Mouse (Mus musculus) liver, embryonic 13.5 days (tissue): ENCODE results near the gene 1700025G04Rik. TPM values are rescaled to one million over a fixed set of nuclear protein-coding genes. Genes with fewer than 3 reads are reported as not detected.

ENCODE experiments used
- ATAC-seq: fragments of 200-750 bp; cut with Nextera tagmentation; 2 replicates; pipeline ENCODE4 v1.8.0; 2017; ENCODE audit warnings: low read depth, mild to moderate bottlenecking, moderate number of reproducible peaks, moderate library complexity
- DNase-seq: peaks from one replicate; pipeline ENCODE4 v3.0.0; 2022
- H3K27ac ChIP-seq: fragments of 300-500 bp; sonication (generic); 2 replicates; pipeline ENCODE4 v1.5.1; 2015; ENCODE audit warnings: moderate library complexity, mild to moderate bottlenecking, inconsistent platforms
- H3K27me3 ChIP-seq: fragments of 300-500 bp; sonication (generic); 2 replicates; pipeline ENCODE4 v1.6.1; 2015; ENCODE audit warnings: mild to moderate bottlenecking, inconsistent platforms
- H3K36me3 ChIP-seq: fragments of 300-500 bp; sonication (generic); 2 replicates; pipeline ENCODE4 v1.6.1; 2015; ENCODE audit warnings: mild to moderate bottlenecking, inconsistent platforms
- H3K4me1 ChIP-seq: fragments of 300-500 bp; sonication (generic); replicated peaks from 2 replicates; pipeline ENCODE4 v1.6.1; 2015; ENCODE audit warnings: inconsistent platforms
- H3K4me2 ChIP-seq: fragments of 300-500 bp; sonication (generic); 2 replicates; pipeline ENCODE4 v1.6.1; 2015; ENCODE audit warnings: inconsistent platforms, mild to moderate bottlenecking, moderate library complexity
- H3K4me3 ChIP-seq: fragments of 300-500 bp; sonication (generic); replicated peaks from 2 replicates; pipeline ENCODE4 v1.5.1; 2015; ENCODE audit warnings: mild to moderate bottlenecking, inconsistent platforms
- H3K9ac ChIP-seq: fragments of 300-500 bp; sonication (generic); 2 replicates; pipeline ENCODE4 v1.6.1; 2015; ENCODE audit warnings: mild to moderate bottlenecking, inconsistent platforms
- H3K9me3 ChIP-seq: fragments of 300-500 bp; sonication (generic); replicated peaks from 2 replicates; pipeline ENCODE4 v1.6.1; 2016; ENCODE audit warnings: inconsistent platforms
- WGBS: fragments of 180-500 bp; shearing (Covaris S2); methylation state at CpG from one replicate; pipeline ENCODE4 v1.1.7; 2015; ENCODE audit not compliant: insufficient replicate concordance; 5-methylcytosine and 5-hydroxymethylcytosine counted together
- polyA plus RNA-seq: library from polyadenylated mRNA; unstranded; fragments of >200 nt; fragmentation: Nextera tagmentation; extraction: Ambion mirVana; gene quantifications from 2 replicates; pipeline ENCODE4 v1.2.1, GENCODE M21; 2015

The 1700025G04Rik gene
- polyA plus RNA-seq, 1 experiment from 2014 or later, result 1.8 TPM

DNA sequence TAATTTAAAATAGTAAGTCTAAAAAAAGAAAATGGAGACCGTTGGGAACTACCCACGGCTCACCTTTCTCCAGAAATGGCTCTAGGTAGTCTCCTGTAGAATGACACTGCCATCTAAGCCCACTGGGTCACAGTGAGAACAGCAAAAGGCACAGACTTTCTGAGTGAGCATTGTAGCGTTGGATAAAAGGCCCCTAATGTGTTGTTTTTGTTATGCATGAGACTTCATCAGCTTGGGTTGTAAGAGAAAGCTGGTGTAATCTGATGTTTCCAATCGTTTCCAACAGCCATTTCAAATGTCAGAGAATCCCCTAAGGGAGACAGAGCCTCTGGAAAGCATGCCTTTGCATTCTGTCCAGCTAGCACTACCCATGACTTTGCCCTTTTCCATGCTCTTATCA, 19.5 kb downstream of the 1700025G04Rik start:
- Histone ChIP-seq H3K4me2 (no peak overlapping the region), H3K27ac (no peak overlapping the region), H3K27me3 (no peaks in the 10 kb centered on the region), H3K4me3 (no peak overlapping the region), H3K9ac (no peak overlapping the region), H3K36me3 (no peaks in the 10 kb centered on the region), H3K4me1 (no peaks in the 10 kb centered on the region), H3K9me3 (no peaks in the 10 kb centered on the region)
- DNase-seq, result no peak
- no peak for ATAC-seq
- WGBS, result 54% methylated on average over 4 of the region's 4 CpGs

DNA sequence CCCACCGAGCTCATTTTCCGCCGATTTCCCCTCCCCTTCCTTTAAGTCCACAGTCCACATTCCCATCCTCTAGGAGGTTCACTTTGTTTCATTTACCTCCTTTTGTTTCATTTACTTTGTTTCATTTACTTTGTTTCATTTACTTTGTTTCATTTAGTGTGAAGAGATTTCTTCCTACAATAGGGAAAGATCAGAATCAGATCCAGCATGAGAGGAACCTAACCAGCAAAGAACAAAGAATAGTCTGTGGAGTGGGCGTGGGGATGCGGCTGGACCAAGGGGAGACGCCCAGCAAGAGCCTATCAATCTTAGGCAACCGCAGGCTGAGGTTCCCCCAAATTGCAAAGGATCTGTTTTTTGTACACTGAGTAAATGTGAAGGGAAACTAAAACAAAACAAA, 20.2 kb downstream of the 1700025G04Rik start:
- Histone ChIP-seq H3K36me3 (no peaks in the 10 kb centered on the region), H3K4me1 (no peaks in the 10 kb centered on the region), H3K4me2 (no peak overlapping the region), H3K27ac (no peak overlapping the region), H3K9me3 (no peaks in the 10 kb centered on the region), H3K27me3 (no peaks in the 10 kb centered on the region), H3K4me3 (no peak overlapping the region), H3K9ac (no peak overlapping the region)
- no peak for ATAC-seq
- WGBS, result 76% methylated on average over 7 of the region's 7 CpGs
- no peak for DNase-seq

DNA sequence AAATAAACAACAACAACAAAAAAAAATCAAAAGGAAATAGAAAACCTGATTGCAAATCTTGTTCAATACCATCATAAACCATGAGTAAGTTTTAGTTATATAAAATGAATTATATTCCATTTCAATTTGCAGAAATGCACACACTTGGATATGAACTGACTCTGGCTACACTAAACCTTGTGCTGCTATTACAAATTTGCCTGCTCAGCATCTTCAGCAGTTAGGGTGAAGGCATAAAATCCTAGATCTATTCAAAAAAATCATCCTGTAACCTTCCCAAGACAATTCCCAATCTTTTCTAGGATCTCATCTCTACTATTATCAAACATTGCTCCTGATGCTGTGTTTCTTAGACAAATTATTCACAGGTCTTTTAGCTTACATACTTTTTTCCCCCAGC, 22.0 kb downstream of the 1700025G04Rik start:
- no peak overlapping the region for H3K9ac ChIP-seq
- H3K27me3 ChIP-seq, result no peaks in the 10 kb centered on the region
- ATAC-seq, result no peak
- no peaks in the 10 kb centered on the region for H3K4me1 ChIP-seq
- DNase-seq, result no peak
- no peaks in the 10 kb centered on the region for H3K9me3 ChIP-seq
- H3K36me3 ChIP-seq, result no peaks in the 10 kb centered on the region
- no peak overlapping the region for H3K4me2 ChIP-seq
- H3K4me3 ChIP-seq, result no peak overlapping the region
- H3K27ac ChIP-seq, result no peak overlapping the region

DNA sequence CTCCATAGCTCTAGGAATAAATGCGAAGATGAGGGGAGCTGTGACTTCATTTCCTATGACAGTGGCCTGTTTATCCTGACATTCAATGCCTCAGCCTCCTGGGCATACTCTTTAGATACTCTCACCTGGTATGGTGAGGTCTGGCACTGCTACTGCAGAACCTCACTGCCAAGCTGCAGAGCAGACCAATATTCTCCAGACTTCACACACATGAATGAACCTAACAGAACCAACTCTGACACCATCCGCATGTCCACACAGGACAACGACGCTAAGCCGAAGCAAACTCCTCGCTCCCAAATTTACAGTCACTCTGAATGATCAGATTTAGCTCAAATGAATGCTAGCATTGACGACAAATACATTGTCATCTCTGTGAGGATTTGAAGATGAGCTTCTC, 24.4 kb downstream of the 1700025G04Rik start:
- Histone ChIP-seq H3K9me3 (no peaks in the 10 kb centered on the region), H3K27ac (no peak overlapping the region), H3K4me3 (no peak overlapping the region), H3K9ac (no peak overlapping the region), H3K36me3 (no peaks in the 10 kb centered on the region), H3K4me2 (no peak overlapping the region), H3K27me3 (no peaks in the 10 kb centered on the region), H3K4me1 (no peaks in the 10 kb centered on the region)
- 89% methylated on average over 7 of the region's 7 CpGs for WGBS
- no peak for ATAC-seq
- DNase-seq, result no peak

DNA sequence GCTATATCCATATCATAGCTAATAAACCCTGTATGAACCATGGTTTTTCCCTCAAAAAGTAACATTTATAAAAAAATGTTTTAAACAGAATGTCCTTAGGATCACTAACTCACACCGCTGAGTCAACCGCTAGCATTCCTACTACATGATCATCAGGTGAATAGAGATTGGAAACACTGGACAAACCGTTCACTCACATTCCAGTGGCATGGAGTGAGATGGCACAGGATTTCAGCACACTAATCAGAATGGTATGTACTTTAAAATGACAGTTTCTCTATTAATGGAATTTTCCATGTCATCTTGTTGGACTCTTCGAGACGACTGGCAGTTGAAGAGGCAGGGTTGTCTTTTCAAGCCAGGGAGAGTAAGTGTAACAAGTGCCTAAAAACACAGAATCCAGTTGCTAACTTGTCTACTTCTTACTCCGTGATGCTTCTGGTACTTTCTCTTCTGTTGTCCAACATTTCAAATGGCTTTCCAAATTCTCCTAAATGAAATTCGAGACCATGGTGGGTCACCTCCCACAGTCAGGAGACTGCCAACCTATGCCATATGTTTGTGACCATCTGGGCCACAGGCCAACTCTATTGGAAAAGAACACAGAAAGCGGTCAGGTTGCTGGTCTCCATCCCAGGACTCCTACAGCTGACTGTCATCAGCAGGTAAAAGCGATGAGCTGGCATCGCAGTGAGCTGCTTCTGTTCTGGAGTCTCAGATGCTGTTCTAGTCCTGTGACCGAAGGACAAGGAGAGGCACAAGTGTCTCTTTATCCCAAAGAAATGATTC, 26.4 kb downstream of the 1700025G04Rik start:
- Histone ChIP-seq H3K27ac (no peak overlapping the region), H3K9ac (no peak overlapping the region), H3K4me3 (no peak overlapping the region), H3K4me1 (no peaks in the 10 kb centered on the region), H3K36me3 (no peaks in the 10 kb centered on the region), H3K9me3 (no peaks in the 10 kb centered on the region), H3K4me2 (no peak overlapping the region), H3K27me3 (no peaks in the 10 kb centered on the region)
- DNase-seq (no peak), ATAC-seq (no peak)
- 79% methylated on average over 11 of the region's 11 CpGs for WGBS

DNA sequence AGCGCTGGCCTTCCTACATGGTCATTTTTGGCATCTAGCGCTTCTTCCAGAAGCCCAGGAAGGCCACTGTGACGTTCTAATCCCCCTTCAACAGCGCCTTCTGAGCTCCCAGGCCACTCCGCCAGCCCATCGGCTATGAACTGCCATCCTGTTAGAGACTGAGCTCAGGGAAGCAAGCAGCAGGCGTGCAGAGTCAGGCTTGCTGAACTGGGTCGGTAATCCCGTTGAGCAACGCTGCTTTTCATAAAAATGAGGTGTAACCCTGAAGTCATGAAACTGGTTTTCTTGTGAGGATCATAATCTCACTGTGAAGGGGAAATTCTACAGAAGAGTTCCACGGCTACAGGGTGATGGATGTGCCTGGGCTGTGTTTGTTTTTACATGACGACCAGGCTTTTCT, 28.2 kb downstream of the 1700025G04Rik start:
- H3K36me3 ChIP-seq, result no peaks in the 10 kb centered on the region
- ATAC-seq (no peak), DNase-seq (no peak)
- WGBS, result 77% methylated on average over 12 of the region's 12 CpGs
- H3K27ac ChIP-seq, result no peak overlapping the region
- no peak overlapping the region for H3K4me3 ChIP-seq
- H3K4me2 ChIP-seq, result no peak overlapping the region
- no peaks in the 10 kb centered on the region for H3K9me3 ChIP-seq
- H3K4me1 ChIP-seq, result no peaks in the 10 kb centered on the region
- H3K9ac ChIP-seq, result no peak overlapping the region
- no peaks in the 10 kb centered on the region for H3K27me3 ChIP-seq

DNA sequence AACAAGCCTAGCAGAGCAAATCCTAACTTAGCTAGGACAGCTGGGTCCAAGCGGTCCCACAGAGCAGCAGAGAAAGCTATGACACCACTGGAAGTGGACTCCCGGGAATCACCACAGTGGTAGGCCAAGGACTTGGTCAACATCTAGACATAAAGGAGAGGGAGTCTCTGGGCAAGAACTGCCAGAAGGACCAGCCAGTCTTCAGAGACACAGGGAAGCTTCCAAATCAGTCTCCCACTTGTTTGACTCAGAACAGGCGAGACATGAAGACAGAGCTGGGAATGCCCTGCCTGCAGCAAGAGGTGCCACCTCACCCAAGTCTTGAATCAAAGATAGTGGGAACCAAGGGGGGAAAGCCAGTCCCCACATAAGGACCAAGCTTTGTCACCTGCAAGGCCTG, 29.7 kb downstream of the 1700025G04Rik start:
- no peak overlapping the region for H3K9ac ChIP-seq
- H3K4me1 ChIP-seq, result no peaks in the 10 kb centered on the region
- no peak overlapping the region for H3K4me3 ChIP-seq
- ATAC-seq, result no peak
- WGBS, result 66% methylated on average over 3 of the region's 3 CpGs
- H3K4me2 ChIP-seq, result no peak overlapping the region
- no peak overlapping the region for H3K27ac ChIP-seq
- H3K27me3 ChIP-seq, result no peaks in the 10 kb centered on the region
- no peaks in the 10 kb centered on the region for H3K9me3 ChIP-seq
- H3K36me3 ChIP-seq, result no peaks in the 10 kb centered on the region
- no peak for DNase-seq

DNA sequence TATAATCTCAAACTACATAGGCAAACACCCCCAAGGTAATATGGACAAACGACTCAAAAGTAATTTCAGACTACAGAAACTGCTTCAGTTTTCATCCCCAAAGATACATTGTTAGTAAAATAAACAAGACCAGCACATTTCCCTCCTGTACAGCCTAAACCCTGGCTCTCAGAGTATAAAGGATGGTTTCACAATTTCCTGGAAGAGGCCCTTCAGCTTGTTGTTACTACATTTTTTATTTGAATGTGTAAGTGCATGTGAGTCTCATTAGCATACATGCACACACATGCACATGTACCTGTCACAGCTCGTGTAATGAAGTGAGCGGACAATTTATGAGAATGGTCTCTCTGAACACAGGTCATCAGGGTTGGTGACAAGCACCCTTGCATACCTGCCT, 31.1 kb downstream of the 1700025G04Rik start:
- 64% methylated on average over 3 of the region's 3 CpGs for WGBS
- DNase-seq (no peak), ATAC-seq (no peak)
- no peak overlapping the region for H3K27ac ChIP-seq
- no peak overlapping the region for H3K4me2 ChIP-seq
- no peaks in the 10 kb centered on the region for H3K9me3 ChIP-seq
- H3K27me3 ChIP-seq, result no peaks in the 10 kb centered on the region
- no peak overlapping the region for H3K4me3 ChIP-seq
- no peaks in the 10 kb centered on the region for H3K4me1 ChIP-seq
- H3K9ac ChIP-seq, result no peak overlapping the region
- no peaks in the 10 kb centered on the region for H3K36me3 ChIP-seq

DNA sequence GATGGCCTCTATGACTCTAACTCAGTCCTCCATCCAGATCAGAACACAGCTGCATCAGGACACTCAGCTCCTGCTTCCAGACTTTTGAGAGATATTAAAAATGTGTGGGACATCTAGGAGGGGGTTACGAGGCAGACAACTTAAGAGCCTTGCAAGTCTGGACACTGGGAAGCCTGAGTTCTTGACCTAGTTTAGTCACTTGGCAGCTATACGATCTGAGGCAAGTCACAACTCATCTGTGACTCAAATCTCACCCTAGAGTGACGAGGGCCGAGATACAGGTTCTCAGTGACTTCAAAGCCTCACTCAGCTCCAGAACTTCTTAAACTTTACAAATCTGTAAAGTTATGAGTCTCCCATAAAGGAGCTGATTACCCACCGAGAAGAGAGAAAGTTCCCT, 36.8 kb downstream of the 1700025G04Rik start:
- Histone ChIP-seq H3K9ac (no peak overlapping the region), H3K27me3 (no peaks in the 10 kb centered on the region), H3K4me3 (no peak overlapping the region), H3K36me3 (no peaks in the 10 kb centered on the region), H3K27ac (no peak overlapping the region), H3K4me1 (peaks cover 6% of the 10 kb centered on the region; the same call in 1 of the 2 replicates), H3K9me3 (no peaks in the 10 kb centered on the region), H3K4me2 (no peak overlapping the region)
- no peak for ATAC-seq
- no peak for DNase-seq
- WGBS, result 70% methylated on average over 5 of the region's 5 CpGs

DNA sequence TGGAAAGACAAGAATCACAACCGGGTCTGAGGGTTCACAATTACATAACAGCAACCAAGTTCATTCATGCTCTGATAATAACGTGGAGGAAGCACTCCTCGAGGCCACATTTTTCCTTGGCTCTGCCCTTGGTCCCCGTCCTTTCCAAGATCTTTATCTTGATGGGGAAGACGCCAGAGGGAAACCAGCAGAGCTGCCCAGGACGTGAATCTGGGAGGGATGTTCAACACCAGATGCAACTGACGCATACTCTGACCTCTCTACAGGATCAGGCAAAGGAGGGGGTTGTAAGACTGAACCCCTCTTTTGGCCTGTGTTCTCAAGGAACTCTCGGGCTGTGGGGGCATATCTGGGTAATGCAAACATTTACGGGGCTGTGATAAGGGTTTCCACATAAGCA, 38.1 kb downstream of the 1700025G04Rik start:
- peaks cover 6% of the 10 kb centered on the region; the same call in 1 of the 2 replicates for H3K4me1 ChIP-seq

DNA sequence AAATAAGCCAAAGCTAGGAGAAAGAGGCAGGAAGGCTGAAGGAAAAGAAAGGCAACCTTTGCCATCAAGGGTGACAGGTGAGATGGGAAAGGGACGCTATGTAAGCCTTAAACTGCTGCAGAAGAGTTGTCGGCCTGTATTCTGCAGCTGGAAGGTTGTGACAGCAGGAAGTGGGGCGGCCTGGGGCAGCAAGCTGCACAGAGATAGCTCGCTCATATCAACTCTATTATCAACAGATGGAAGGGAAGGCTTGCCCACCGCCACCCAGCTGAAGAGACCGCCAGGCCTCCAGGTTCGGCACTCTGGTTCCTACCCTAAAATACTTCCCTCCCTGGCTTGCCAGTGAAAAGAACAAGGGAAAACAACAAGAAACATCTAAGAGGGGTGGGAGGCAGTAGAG, 39.9 kb downstream of the 1700025G04Rik start:
- no peak for DNase-seq
- Histone ChIP-seq H3K27me3 (no peaks in the 10 kb centered on the region), H3K9ac (no peak overlapping the region), H3K27ac (no peak overlapping the region), H3K36me3 (no peaks in the 10 kb centered on the region), H3K9me3 (no peaks in the 10 kb centered on the region), H3K4me2 (no peak overlapping the region), H3K4me1 (peaks cover 6% of the 10 kb centered on the region; the same call in 1 of the 2 replicates), H3K4me3 (no peak overlapping the region)
- no peak for ATAC-seq
- WGBS, result 18% methylated on average over 7 of the region's 7 CpGs

More for the DNA sequence above, 38.1 kb downstream of the 1700025G04Rik start:
- WGBS, result 44% methylated on average over 9 of the region's 9 CpGs
- Histone ChIP-seq H3K27ac (no peak overlapping the region), H3K4me3 (no peak overlapping the region), H3K9me3 (no peaks in the 10 kb centered on the region), H3K36me3 (no peaks in the 10 kb centered on the region), H3K4me2 (no peak overlapping the region), H3K27me3 (no peaks in the 10 kb centered on the region), H3K9ac (no peak overlapping the region)
- no peak for DNase-seq
- ATAC-seq, result no peak

DNA sequence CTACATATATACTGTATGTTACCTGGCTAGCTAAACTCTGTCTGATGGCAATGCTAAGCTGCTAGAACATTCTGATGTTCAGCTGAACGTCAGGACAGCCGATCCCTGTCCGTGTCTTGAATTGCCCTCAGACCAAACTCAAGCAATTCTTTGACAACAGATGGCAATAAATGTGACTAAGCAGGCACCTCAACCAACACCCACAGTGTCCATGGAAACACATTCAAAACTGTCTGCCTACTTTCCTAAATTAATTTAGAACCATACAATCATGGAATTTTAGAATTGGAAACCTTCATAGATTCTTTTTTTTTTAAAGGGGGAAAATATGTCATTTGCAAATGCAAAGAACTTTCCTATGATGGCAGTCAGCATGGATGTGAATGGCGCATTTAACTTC, 41.6 kb downstream of the 1700025G04Rik start:
- H3K9me3 ChIP-seq, result no peaks in the 10 kb centered on the region
- H3K27me3 ChIP-seq, result no peaks in the 10 kb centered on the region
- no peak overlapping the region for H3K27ac ChIP-seq
- no peak for DNase-seq
- 72% methylated on average over 4 of the region's 4 CpGs for WGBS
- no peaks in the 10 kb centered on the region for H3K36me3 ChIP-seq
- H3K4me2 ChIP-seq, result no peak overlapping the region
- no peak overlapping the region for H3K4me3 ChIP-seq
- H3K9ac ChIP-seq, result no peak overlapping the region
- no peak for ATAC-seq
- H3K4me1 ChIP-seq, result peaks cover 6% of the 10 kb centered on the region; the same call in 1 of the 2 replicates
